Mouse (Mus musculus): ENCODE data around the gene Gm7982. TPM values are rescaled to one million over a fixed set of nuclear protein-coding genes. Genes with fewer than 3 reads are reported as not detected.

Gene Gm7982
- not detected for polyA plus RNA-seq (2014; fragmentation: Illumina TruSeq; extraction: RNeasy Lipid Tissue Mini Kit (QIAGEN cat#74804); ENCODE audit: low read depth, low replicate concordance)

DNA sequence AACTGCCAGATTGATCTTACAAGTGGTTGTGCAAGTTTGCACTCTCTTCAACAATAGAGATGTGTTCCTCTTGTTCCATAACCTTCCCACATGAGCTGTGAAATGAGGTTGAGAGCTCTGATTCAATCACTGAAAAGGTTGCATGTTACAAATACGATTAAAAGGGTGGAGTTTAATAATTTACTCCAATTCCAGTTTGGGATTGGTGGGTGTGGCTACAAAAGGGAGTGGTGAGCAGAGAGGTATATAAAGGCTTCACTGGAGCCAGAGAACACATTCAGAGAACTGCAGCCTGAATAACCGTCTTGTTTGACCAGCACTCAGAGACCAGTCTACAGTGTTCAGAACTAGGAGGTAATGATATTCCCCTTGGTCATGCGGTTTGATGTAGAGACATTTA lies at the start of gene Gm7982:
Gene Gm7982 (plus strand): TSS at position 301 of the 400 bp plus-strand sequence.

GRCm38 (mm10) chr5:95736073-95736472 lies 5.7 kb upstream of the Gm7982 start, which contains the start of gene Gm7978:
TSS of gene Gm7978 (minus strand) at chr5:95736173.

DNA sequence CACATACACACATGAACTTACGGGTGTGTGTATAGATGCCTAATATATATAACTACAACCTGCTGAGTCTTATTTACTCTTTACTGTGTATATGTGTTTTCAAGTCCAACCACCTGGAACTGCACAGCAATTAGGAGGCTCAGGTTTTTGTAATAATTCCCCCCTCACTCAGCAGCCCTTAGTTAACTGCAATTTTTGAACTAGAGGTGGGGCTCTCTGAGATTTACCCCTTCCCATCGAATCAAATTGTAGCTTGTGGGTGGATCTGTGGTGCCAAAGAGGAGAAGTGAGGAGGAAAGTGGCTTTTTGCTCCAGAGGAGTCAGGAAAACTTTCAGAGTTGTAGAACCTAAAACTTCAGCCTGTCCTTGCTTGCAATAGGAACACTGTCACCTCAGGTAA lies 33.9 kb downstream of the Gm7982 start, which contains the start of gene E330014E10Rik:
Gene E330014E10Rik (plus strand): TSS at position 301 of the 400 bp plus-strand sequence.

Other genes starting within 250 kb of the Gm7982 start
- not detected for gene Gm3286, start 231.3 kb upstream of the Gm7982 start, polyA plus RNA-seq (2014; fragmentation: Illumina TruSeq; extraction: RNeasy Lipid Tissue Mini Kit (QIAGEN cat#74804); ENCODE audit: low read depth, low replicate concordance)
- not detected for gene Gm7971, start 147.1 kb upstream of the Gm7982 start, polyA plus RNA-seq (2014; fragmentation: Illumina TruSeq; extraction: RNeasy Lipid Tissue Mini Kit (QIAGEN cat#74804); ENCODE audit: low read depth, low replicate concordance)
- not detected for gene Gm7978, start 5.8 kb upstream of the Gm7982 start, polyA plus RNA-seq (2014; fragmentation: Illumina TruSeq; extraction: RNeasy Lipid Tissue Mini Kit (QIAGEN cat#74804); ENCODE audit: low read depth, low replicate concordance)
- not detected for gene E330014E10Rik, start 34.0 kb downstream of the Gm7982 start, polyA plus RNA-seq (2014; fragmentation: Illumina TruSeq; extraction: RNeasy Lipid Tissue Mini Kit (QIAGEN cat#74804); ENCODE audit: low read depth, low replicate concordance)
- 0.93 TPM for gene Cxcl13, start 214.9 kb downstream of the Gm7982 start, polyA plus RNA-seq (2014; fragmentation: Illumina TruSeq; extraction: RNeasy Lipid Tissue Mini Kit (QIAGEN cat#74804); ENCODE audit: low read depth, low replicate concordance)